In genomic region chr11:49250422-49251379, GRCm38 (mm10) we compare ENCODE assay signal across 8 mouse cellular contexts. TPM values are rescaled to one million over a fixed set of nuclear protein-coding genes. Genes with fewer than 3 reads are reported as not detected.
DNase-seq lines count a peak whose midpoint lies in the region; ATAC-seq and TF ChIP-seq lines count a peak whose summit lies in the region.

No protein-coding gene starts in this region.

- peak overlapping the region; percentile 67 for H3K27ac ChIP-seq in hindbrain, embryonic 13.5 days
- H3K27ac ChIP-seq in left cerebral cortex, adult 2 months = peak overlapping the region; percentile 85

- H3K4me1 ChIP-seq in hindbrain, embryonic 13.5 days (replicated peaks) = peaks cover 55% of the 10 kb centered on the region

- peak; percentile 48 for TF ChIP-seq CTCF in left cerebral cortex, adult 2 months (IDR thresholded peaks at IDR 0.05)

- peak overlapping the region; percentile 58 for H3K4me3 ChIP-seq in hindbrain, embryonic 13.5 days
- peak overlapping the region; percentile 90 for H3K4me3 ChIP-seq in left cerebral cortex, adult 2 months

- 2% methylated on average over 41 of the region's 45 CpGs for WGBS in hindbrain, embryonic 13.5 days

- intact Hi-C loops in left cerebral cortex, adult 2 months (cut with DNase I) = loop anchor here (2.0 kb wide), 1 partner anchor 48 kb away; the partner anchor contains the start of gene Zfp62

- H3K36me3 ChIP-seq in hindbrain, embryonic 13.5 days = peaks cover 20% of the 10 kb centered on the region; the same call in 1 of the 2 replicates

- peak; percentile 66 for DNase-seq in ZHBTc4 (ENCODE audit: low read depth, low spot score)
- DNase-seq in cerebellum, postnatal 25 days = peak; percentile 63 to 72
- peak; percentile 42 to 47 for DNase-seq in frontal cortex, postnatal 25 days (ENCODE audit: low spot score in 2 of 2)
- DNase-seq in left cerebral cortex, adult 2 months (ENCODE audit: extremely low spot score in 1 of 2, low spot score in 2 of 2) = peak; percentile 59 to 74
- peak; percentile 33 for DNase-seq in retina, postnatal 7 days (ENCODE audit: low read depth, low spot score)
- peak; percentile 91 to 92 for DNase-seq in urinary bladder, adult 18-20 months (ENCODE audit: low spot score in 2 of 2)

- H3K9ac ChIP-seq in hindbrain, embryonic 13.5 days = peak overlapping the region; percentile 85

- peak overlapping the region; percentile 87 for H3K4me2 ChIP-seq in hindbrain, embryonic 13.5 days

- H3K9me3 ChIP-seq in hindbrain, embryonic 13.5 days = no peaks in the 10 kb centered on the region

- peak; percentile 90 for ATAC-seq in hindbrain, embryonic 13.5 days (ENCODE audit: low FRiP score)
- peak; percentile 84 for ATAC-seq in megakaryocyte, adult 5-6 weeks (ENCODE audit: poor library complexity, severe bottlenecking)

- H3K27me3 ChIP-seq in hindbrain, embryonic 13.5 days = no peaks in the 10 kb centered on the region

RNA-seq across cellular contexts. Expression of gene Mgat1, which starts 6.7 kb away (rescaled TPM):
- 31.0 and 34.0 TPM in 2 replicates for polyA plus RNA-seq in hindbrain, embryonic 13.5 days (2015; fragmentation: Nextera tagmentation; extraction: Ambion mirVana)
- 10 to 100 TPM; 64.4 to 77.0 TPM for total RNA-seq in left cerebral cortex, adult 2 months (2021)
- total RNA-seq in megakaryocyte, adult 5-6 weeks (2015) = 33.6 and 36.0 TPM in 2 replicates
- total RNA-seq in megakaryocyte, adult 5-6 weeks (2017) = 42.6 and 42.9 TPM in 2 replicates

RNA-seq across cellular contexts. Expression of gene Olfr1393, which starts 27.4 kb away (rescaled TPM):
- polyA plus RNA-seq in hindbrain, embryonic 13.5 days (2015; fragmentation: Nextera tagmentation; extraction: Ambion mirVana) = 0.22 TPM in 1 of 2 replicates, not detected in the other
- under 1 TPM; 0.11 to 0.33 TPM for total RNA-seq in left cerebral cortex, adult 2 months (2021)
- not detected in 2 replicates for total RNA-seq in megakaryocyte, adult 5-6 weeks (2015)
- not detected in 2 replicates for total RNA-seq in megakaryocyte, adult 5-6 weeks (2017)

RNA-seq across cellular contexts. Expression of gene Olfr1392, which starts 34.4 kb away (rescaled TPM):
- not detected in 2 replicates for polyA plus RNA-seq in hindbrain, embryonic 13.5 days (2015; fragmentation: Nextera tagmentation; extraction: Ambion mirVana)
- total RNA-seq in left cerebral cortex, adult 2 months (2021) = not detected
- total RNA-seq in megakaryocyte, adult 5-6 weeks (2015) = 0.84 TPM in 1 of 2 replicates, not detected in the other
- total RNA-seq in megakaryocyte, adult 5-6 weeks (2017) = not detected in 2 replicates

RNA-seq across cellular contexts. Expression of gene Zfp62, which starts 47.6 kb away (rescaled TPM):
- polyA plus RNA-seq in hindbrain, embryonic 13.5 days (2015; fragmentation: Nextera tagmentation; extraction: Ambion mirVana) = 53.4 and 54.6 TPM in 2 replicates
- 10 to 100 TPM; 53.1 to 58.1 TPM for total RNA-seq in left cerebral cortex, adult 2 months (2021)
- 46.3 and 59.7 TPM in 2 replicates for total RNA-seq in megakaryocyte, adult 5-6 weeks (2015)
- 59.0 and 80.3 TPM in 2 replicates for total RNA-seq in megakaryocyte, adult 5-6 weeks (2017)

RNA-seq across cellular contexts. Expression of gene Olfr10, which starts 53.8 kb away (rescaled TPM):
- not detected in 2 replicates for polyA plus RNA-seq in hindbrain, embryonic 13.5 days (2015; fragmentation: Nextera tagmentation; extraction: Ambion mirVana)
- not detected for total RNA-seq in left cerebral cortex, adult 2 months (2021)
- not detected in 2 replicates for total RNA-seq in megakaryocyte, adult 5-6 weeks (2015)
- not detected in 2 replicates for total RNA-seq in megakaryocyte, adult 5-6 weeks (2017)

Comparison
In these comparisons a context has a peak if more than half of its experiments do, and no peak if none do; other contexts are left out.
1. Peak in every context shown above with its lines: DNase-seq, ATAC-seq, H3K4me3 ChIP-seq and H3K27ac ChIP-seq.
2. DNase-seq: peak in every context shown above with its lines; median percentile 92 in urinary bladder, adult 18-20 months; 68 in cerebellum, postnatal 25 days; 66 in left cerebral cortex, adult 2 months; 66 in ZHBTc4; 44 in frontal cortex, postnatal 25 days; 33 in retina, postnatal 7 days.